Mouse (Mus musculus): ENCODE results near the gene Slc22a14.

GRCm38 (mm10) chr9:119143372-119143771 lies 222.0 kb downstream of the Slc22a14 start:
- TF ChIP-seq CTCF (IDR thresholded peaks at IDR 0.05; ENCODE audit: extremely low read depth, insufficient read length, insufficient replicate concordance, low read depth, low read length) (no peak), POLR2A (IDR thresholded peaks at IDR 0.05; ENCODE audit: low read depth, low read length) (no peak)
